Mouse (Mus musculus): ENCODE results near the gene Fam83g. TPM values are rescaled to one million over a fixed set of nuclear protein-coding genes. Genes with fewer than 3 reads are reported as not detected.

Fam83g gene
- polyA plus RNA-seq, 1 experiment from 2014 or later: 0.56 TPM

DNA sequence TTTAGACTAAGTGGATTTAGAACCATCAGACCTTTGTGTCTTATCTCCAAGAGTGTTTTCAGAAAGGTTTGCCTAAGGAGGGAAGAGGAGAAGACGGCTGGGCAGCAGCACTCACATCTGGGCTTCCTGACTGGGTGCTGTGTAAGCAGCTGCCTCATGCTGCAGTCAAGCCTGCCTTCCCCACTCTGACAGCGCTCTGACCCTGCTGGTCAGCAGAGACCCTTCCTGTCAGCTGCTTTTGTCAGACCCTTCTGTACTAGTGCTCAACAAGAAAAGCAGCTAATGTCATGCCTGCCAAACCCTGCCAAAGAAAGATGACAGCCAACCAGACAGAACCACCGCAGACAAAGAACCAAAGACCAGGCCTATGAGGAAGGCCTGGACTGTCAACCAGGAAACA lies 59.9 kb downstream of the Fam83g start:
- Histone ChIP-seq H3K4me3 (no peak overlapping the region), H3K4me1 (no peaks in the 10 kb centered on the region), H3K36me3 (peaks cover 58% of the 10 kb centered on the region), H3K27me3 (replicated peaks) (no peaks in the 10 kb centered on the region), H3K9me3 (no peaks in the 10 kb centered on the region), H3K4me2 (replicated peaks) (no peak overlapping the region), H3K9ac (no peak overlapping the region), H3K27ac (no peak overlapping the region)
- WGBS: 74% methylated on average over 3 of the region's 3 CpGs
- no peak for ATAC-seq (ENCODE audit: low FRiP score, low read depth)

DNA sequence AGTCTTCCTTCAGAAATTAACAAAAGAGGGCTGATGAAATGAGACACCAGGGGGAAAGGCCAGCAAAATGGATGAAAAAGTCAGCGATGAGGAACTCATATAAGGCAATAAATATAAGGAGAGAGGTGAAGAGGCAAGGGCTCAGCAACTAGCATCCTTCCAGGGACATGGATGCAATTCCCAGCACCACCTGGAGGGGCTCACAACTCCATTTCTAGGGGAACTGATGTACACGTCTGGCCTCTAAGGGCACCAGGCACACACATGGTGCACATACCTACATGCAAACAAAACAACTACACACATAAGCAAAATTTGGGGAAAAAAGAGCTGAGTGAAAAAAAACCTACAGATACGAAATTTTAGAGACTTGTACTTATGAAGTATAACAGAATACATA lies 60.6 kb downstream of the Fam83g start:
- Histone ChIP-seq H3K4me2 (replicated peaks) (no peak overlapping the region), H3K27ac (no peak overlapping the region), H3K36me3 (peaks cover 57% of the 10 kb centered on the region), H3K9ac (no peak overlapping the region), H3K4me1 (no peaks in the 10 kb centered on the region), H3K9me3 (no peaks in the 10 kb centered on the region), H3K27me3 (replicated peaks) (no peaks in the 10 kb centered on the region), H3K4me3 (no peak overlapping the region)
- 74% methylated on average over 3 of the region's 3 CpGs for WGBS
- ATAC-seq (ENCODE audit: low FRiP score, low read depth): no peak

DNA sequence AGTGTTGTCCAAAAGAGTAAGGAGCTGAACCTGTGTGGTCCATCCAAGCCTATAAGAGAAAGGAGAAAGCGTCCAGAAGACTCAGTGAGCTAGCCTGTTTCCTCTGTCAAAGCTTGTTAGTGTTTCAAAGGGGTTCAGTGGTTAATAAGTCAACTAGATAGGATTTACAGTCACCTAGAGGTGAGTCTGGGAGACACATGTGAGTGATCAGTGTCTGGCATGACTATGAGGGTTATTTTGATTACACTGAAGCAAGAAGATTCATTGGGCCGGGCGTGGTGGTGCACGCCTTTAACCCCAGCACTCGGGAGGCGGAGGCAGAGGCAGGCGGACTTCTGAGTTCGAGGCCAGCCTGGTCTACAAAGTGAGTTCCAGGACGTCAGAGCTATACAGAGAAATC lies 61.9 kb downstream of the Fam83g start:
- Histone ChIP-seq H3K9me3 (no peaks in the 10 kb centered on the region), H3K4me1 (no peaks in the 10 kb centered on the region), H3K4me3 (no peak overlapping the region), H3K27ac (no peak overlapping the region), H3K36me3 (peaks cover 56% of the 10 kb centered on the region), H3K4me2 (replicated peaks) (no peak overlapping the region), H3K9ac (no peak overlapping the region), H3K27me3 (replicated peaks) (no peaks in the 10 kb centered on the region)
- no peak for ATAC-seq (ENCODE audit: low FRiP score, low read depth)
- WGBS: 94% methylated on average over 9 of the region's 9 CpGs

GRCm38 (mm10) chr11:61747161-61747560 lies 63.3 kb downstream of the Fam83g start:
- 80% methylated on average over 3 of the region's 3 CpGs for WGBS
- Histone ChIP-seq H3K4me1 (no peaks in the 10 kb centered on the region), H3K27me3 (replicated peaks) (no peaks in the 10 kb centered on the region), H3K27ac (no peak overlapping the region), H3K9ac (no peak overlapping the region), H3K36me3 (peaks cover 57% of the 10 kb centered on the region), H3K4me3 (no peak overlapping the region), H3K4me2 (replicated peaks) (no peak overlapping the region), H3K9me3 (no peaks in the 10 kb centered on the region)
- no peak for ATAC-seq (ENCODE audit: low FRiP score, low read depth)

DNA sequence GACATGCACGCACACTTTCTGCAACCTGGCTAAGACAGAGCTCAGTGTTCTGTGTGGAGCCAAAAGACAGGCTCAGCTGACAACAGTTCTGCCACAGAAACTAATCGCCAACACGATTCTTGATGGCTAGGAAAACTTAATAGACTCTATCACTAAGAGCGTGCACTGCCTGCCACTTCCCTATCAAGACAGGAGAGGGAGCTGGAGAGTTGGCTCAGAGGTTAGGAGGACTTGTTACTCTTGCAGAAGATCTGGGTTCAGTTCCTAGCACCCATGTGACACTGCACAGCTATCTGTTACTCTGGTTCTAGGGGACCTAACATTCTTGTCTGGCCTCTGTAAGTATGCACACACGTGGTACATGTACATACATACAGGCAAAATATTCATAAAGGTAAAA lies 67.7 kb downstream of the Fam83g start:
- H3K4me3 ChIP-seq: no peak overlapping the region
- WGBS: 81% methylated on average over 5 of the region's 5 CpGs

DNA sequence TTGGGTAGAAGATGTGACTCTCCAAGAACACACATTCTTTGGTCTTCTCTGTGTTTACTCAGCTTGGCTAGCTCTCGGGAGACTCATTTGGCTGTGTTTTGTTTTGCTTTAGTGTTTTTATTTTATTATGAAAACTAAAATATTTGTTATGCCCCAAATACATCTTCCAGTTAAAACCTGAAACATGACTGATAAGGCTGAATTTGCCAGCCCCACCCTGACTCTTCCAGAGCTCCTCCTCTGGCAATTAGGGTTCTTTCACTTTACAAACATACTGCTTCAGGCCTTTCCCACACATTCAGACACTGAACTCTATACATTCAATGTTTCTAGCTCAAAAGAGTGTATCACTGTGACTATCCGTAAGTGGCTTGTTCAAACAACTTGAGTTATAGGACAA lies 73.3 kb downstream of the Fam83g start:
- WGBS: 89% methylated on average over 2 of the region's 2 CpGs
- no peak overlapping the region for H3K9ac ChIP-seq
- H3K27ac ChIP-seq: no peak overlapping the region
- H3K27me3 ChIP-seq (replicated peaks): no peaks in the 10 kb centered on the region
- no peaks in the 10 kb centered on the region for H3K4me1 ChIP-seq
- no peaks in the 10 kb centered on the region for H3K9me3 ChIP-seq
- H3K4me2 ChIP-seq (replicated peaks): no peak overlapping the region
- H3K36me3 ChIP-seq: peaks cover 29% of the 10 kb centered on the region
- no peak overlapping the region for H3K4me3 ChIP-seq
- no peak for ATAC-seq (ENCODE audit: low FRiP score, low read depth)

More for the DNA sequence above, 67.7 kb downstream of the Fam83g start:
- no peaks in the 10 kb centered on the region for H3K4me1 ChIP-seq
- H3K9ac ChIP-seq: no peak overlapping the region
- H3K36me3 ChIP-seq: peaks cover 63% of the 10 kb centered on the region
- no peaks in the 10 kb centered on the region for H3K27me3 ChIP-seq (replicated peaks)
- ATAC-seq (ENCODE audit: low FRiP score, low read depth): no peak
- no peak overlapping the region for H3K4me2 ChIP-seq (replicated peaks)
- no peak overlapping the region for H3K27ac ChIP-seq
- no peaks in the 10 kb centered on the region for H3K9me3 ChIP-seq

Other genes with a start within 250 kb of the Fam83g start
- gene Rnf112, start 230.0 kb upstream of the Fam83g start, polyA plus RNA-seq (2016; fragmentation: Nextera tagmentation; extraction: Ambion mirVana): 8.9 and 9.2 TPM in 2 replicates
- 103 and 133 TPM in 2 replicates for gene Mfap4, start 198.7 kb upstream of the Fam83g start, polyA plus RNA-seq (2016; fragmentation: Nextera tagmentation; extraction: Ambion mirVana)
- gene Mapk7, start 189.7 kb upstream of the Fam83g start, polyA plus RNA-seq (2016; fragmentation: Nextera tagmentation; extraction: Ambion mirVana): 93.7 and 95.6 TPM in 2 replicates
- 31.0 and 31.1 TPM in 2 replicates for gene B9d1, start 178.9 kb upstream of the Fam83g start, polyA plus RNA-seq (2016; fragmentation: Nextera tagmentation; extraction: Ambion mirVana)
- 40.6 and 43.8 TPM in 2 replicates for gene Epn2, start 104.4 kb upstream of the Fam83g start, polyA plus RNA-seq (2016; fragmentation: Nextera tagmentation; extraction: Ambion mirVana)
- 9.2 and 10.1 TPM in 2 replicates for gene Grap, start 30.8 kb upstream of the Fam83g start, polyA plus RNA-seq (2016; fragmentation: Nextera tagmentation; extraction: Ambion mirVana)
- gene Slc5a10, start 36.7 kb downstream of the Fam83g start, polyA plus RNA-seq (2016; fragmentation: Nextera tagmentation; extraction: Ambion mirVana): not detected in 2 replicates
- gene Prpsap2, start 78.0 kb downstream of the Fam83g start, polyA plus RNA-seq (2016; fragmentation: Nextera tagmentation; extraction: Ambion mirVana): 46.3 and 48.0 TPM in 2 replicates
- 34.5 and 40.6 TPM in 2 replicates for gene Ulk2, start 171.0 kb downstream of the Fam83g start, polyA plus RNA-seq (2016; fragmentation: Nextera tagmentation; extraction: Ambion mirVana)
- 19.0 and 19.4 TPM in 2 replicates for gene Akap10, start 246.2 kb downstream of the Fam83g start, polyA plus RNA-seq (2016; fragmentation: Nextera tagmentation; extraction: Ambion mirVana)

Measured in neural tube, embryonic 12.5 days (tissue).